Mouse (Mus musculus) neural tube, embryonic 13.5 days (tissue): ENCODE data around the gene Ankrd13d. TPM values are rescaled to one million over a fixed set of nuclear protein-coding genes. Genes with fewer than 3 reads are reported as not detected.
A peak's percentile ranks its signal among the peaks of the same experiment; 100 is the strongest.

Experiments
- ATAC-seq: fragments of 200-750 bp; cut with Nextera tagmentation; 2 replicates; pipeline ENCODE4 v1.8.0; 2017; ENCODE audit warnings: low read depth, mild to moderate bottlenecking, moderate TSS enrichment, moderate library complexity
- H3K27ac ChIP-seq: fragments of 300-500 bp; sonication (generic); replicated peaks from 2 replicates; pipeline ENCODE4 v1.5.1; 2015; ENCODE audit warnings: moderate library complexity, mild to moderate bottlenecking, inconsistent platforms
- H3K27me3 ChIP-seq: fragments of 300-500 bp; sonication (generic); 2 replicates; pipeline ENCODE4 v1.6.1; 2015; ENCODE audit warnings: mild to moderate bottlenecking, inconsistent platforms
- H3K36me3 ChIP-seq: fragments of 300-500 bp; sonication (generic); 2 replicates; pipeline ENCODE4 v1.6.1; 2015; ENCODE audit warnings: mild to moderate bottlenecking, inconsistent platforms
- H3K4me1 ChIP-seq: fragments of 300-500 bp; sonication (generic); replicated peaks from 2 replicates; pipeline ENCODE4 v1.6.1; 2015; ENCODE audit warnings: inconsistent platforms
- H3K4me2 ChIP-seq: fragments of 300-500 bp; sonication (generic); 2 replicates; pipeline ENCODE4 v1.6.1; 2015; ENCODE audit warnings: inconsistent platforms, mild to moderate bottlenecking, moderate library complexity
- H3K4me3 ChIP-seq: fragments of 300-500 bp; sonication (generic); 2 replicates; pipeline ENCODE4 v1.5.1; 2015; ENCODE audit warnings: mild to moderate bottlenecking, inconsistent platforms
- H3K9ac ChIP-seq: fragments of 300-500 bp; sonication (generic); 2 replicates; pipeline ENCODE4 v1.6.1; 2015; ENCODE audit warnings: moderate library complexity, mild to moderate bottlenecking, inconsistent platforms
- H3K9me3 ChIP-seq: fragments of 300-500 bp; sonication (generic); 2 replicates; pipeline ENCODE4 v1.6.1; 2016; ENCODE audit warnings: inconsistent platforms
- WGBS: fragments of 180-500 bp; shearing (Covaris S2); methylation state at CpG from one replicate; pipeline ENCODE4 v1.1.7; 2015; 5-methylcytosine and 5-hydroxymethylcytosine counted together
- polyA plus RNA-seq: library from polyadenylated mRNA; unstranded; fragments of >200 nt; fragmentation: Nextera tagmentation; extraction: Ambion mirVana; gene quantifications from 2 replicates; pipeline ENCODE4 v1.2.1, GENCODE M21; 2015

Ankrd13d gene
- polyA plus RNA-seq, result 29.8 and 33.1 TPM in 2 replicates

DNA sequence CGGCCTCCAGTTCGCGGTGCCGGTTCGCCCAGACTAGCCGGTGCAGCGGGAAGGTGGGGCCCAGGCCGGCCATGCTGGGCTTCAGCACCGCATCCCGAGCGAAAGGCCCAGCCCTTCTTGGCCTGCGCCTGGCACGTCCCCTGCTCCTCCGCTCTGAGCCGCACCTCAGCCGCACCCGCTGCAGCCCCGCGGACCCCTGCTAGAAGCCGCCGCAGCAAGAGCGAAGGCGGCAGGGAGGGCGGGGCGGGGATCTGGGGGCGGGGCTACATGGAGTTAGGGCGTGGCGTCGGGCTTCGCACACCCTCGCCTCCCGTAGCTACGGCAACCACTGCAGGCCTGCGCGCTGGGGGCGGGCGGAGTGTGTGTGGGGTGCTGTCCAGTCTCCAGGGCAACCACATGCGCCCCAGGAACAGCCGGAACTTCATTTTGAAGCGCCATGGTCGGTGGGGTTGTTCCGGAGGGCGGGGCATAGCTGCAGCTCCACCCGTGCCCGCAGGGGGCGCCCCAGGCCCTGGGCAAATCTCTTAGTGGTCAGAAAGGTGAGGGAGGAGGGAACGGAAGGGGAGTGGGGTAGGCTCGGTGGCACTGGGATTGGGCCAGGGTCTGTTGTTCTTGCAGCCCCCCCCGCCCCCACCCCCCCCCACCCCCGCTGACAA, at the start of gene Ankrd13d:
Ankrd13d (minus strand) TSS at position 240 of the 656 bp plus-strand sequence.
- peak; percentile 94 for ATAC-seq
- WGBS, result under 1% methylated on average over 49 of the region's 50 CpGs
- H3K4me3 ChIP-seq, result peak within 1 kb of the TSS; percentile 62
- H3K4me2 ChIP-seq, result peak within 1 kb of the TSS; percentile 74
- H3K36me3 ChIP-seq, result peaks cover 41% of the 10 kb centered on the region
- peaks cover 4% of the 10 kb centered on the region; the same call in 1 of the 2 replicates for H3K27me3 ChIP-seq
- no peaks in the 10 kb centered on the region for H3K9me3 ChIP-seq
- peaks cover 18% of the 10 kb centered on the region for H3K4me1 ChIP-seq
- peak within 1 kb of the TSS; percentile 87 for H3K9ac ChIP-seq
- peak within 1 kb of the TSS; percentile 70 for H3K27ac ChIP-seq

DNA sequence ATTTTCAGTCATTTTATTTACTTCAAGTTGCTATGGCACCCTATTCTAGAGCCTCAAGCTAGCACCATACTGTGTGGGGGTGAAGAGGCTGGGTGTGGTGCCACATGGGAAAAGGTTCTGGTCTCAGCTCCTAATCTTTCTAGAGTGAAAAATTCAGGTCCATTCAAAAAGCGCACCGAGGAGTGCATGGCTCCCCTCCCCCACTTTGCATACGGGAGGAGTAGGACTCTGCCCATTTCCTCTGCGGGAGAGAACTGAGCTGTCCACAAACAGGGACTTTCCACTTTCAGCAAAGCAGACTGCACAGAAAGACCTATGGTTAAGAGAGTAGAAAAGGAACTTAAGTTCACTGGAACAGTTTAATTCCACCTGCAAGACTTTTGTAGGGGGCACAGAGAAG, 49.7 kb upstream of the Ankrd13d start:
- Histone ChIP-seq H3K9me3 (no peaks in the 10 kb centered on the region), H3K27ac (peak overlapping the region; percentile 92), H3K4me1 (peaks cover 36% of the 10 kb centered on the region), H3K9ac (peak overlapping the region; percentile 83), H3K4me3 (peak overlapping the region; percentile 52), H3K27me3 (no peaks in the 10 kb centered on the region), H3K4me2 (peak overlapping the region; percentile 89), H3K36me3 (peaks cover 34% of the 10 kb centered on the region)
- ATAC-seq, result no peak
- WGBS, result 0% methylated on average over 4 of the region's 4 CpGs

DNA sequence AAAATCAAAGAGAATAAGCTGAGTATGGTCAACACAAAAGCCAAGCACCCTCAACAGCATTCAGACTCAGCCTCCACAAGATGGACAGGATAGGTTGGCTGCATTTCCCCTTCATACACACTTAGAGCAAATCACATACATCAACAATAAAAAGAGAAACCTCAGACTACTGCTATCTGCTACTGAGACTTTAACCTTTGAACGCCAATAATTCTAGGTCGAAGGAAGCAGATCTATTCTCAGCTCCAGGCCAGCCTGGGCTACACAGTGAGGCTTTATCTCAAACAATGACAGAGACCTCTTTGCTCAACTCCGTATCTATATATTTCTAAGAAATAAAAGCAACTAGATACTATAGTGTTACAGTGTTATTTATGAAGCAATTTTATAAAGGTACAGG, 48.3 kb upstream of the Ankrd13d start:
- no peak for ATAC-seq
- Histone ChIP-seq H3K9ac (no peak overlapping the region), H3K4me3 (no peak overlapping the region), H3K4me2 (peak overlapping the region; percentile 89; the same call in 1 of the 2 replicates), H3K27ac (no peak overlapping the region), H3K9me3 (no peaks in the 10 kb centered on the region), H3K36me3 (peaks cover 47% of the 10 kb centered on the region), H3K27me3 (no peaks in the 10 kb centered on the region), H3K4me1 (peaks cover 36% of the 10 kb centered on the region)
- WGBS, result 94% methylated on average over 3 of the region's 3 CpGs

DNA sequence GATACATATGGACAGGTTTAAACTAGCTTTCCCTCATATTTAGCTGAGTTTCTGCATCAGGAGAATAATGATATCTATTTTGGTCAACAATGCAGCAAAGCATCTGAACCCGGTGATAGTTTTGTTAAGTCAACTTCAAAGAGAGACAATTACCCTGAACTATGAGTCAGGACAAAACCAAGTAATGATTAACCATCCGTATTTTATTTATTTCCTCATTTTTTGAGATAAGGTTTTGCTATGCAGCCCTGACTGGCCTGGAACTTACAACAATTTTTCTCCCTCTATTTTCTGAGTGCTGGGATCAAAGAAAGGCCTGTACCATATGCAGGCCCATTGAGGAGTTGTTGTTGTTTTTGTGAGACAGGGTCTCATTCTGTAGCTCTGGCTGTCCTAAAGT, 47.7 kb upstream of the Ankrd13d start:
- peaks cover 54% of the 10 kb centered on the region for H3K36me3 ChIP-seq
- H3K9ac ChIP-seq, result no peak overlapping the region
- no peaks in the 10 kb centered on the region for H3K9me3 ChIP-seq
- ATAC-seq, result no peak
- WGBS, result 90% methylated on average over 2 of the region's 2 CpGs
- H3K4me2 ChIP-seq, result no peak overlapping the region
- peaks cover 36% of the 10 kb centered on the region for H3K4me1 ChIP-seq
- no peaks in the 10 kb centered on the region for H3K27me3 ChIP-seq
- no peak overlapping the region for H3K27ac ChIP-seq
- H3K4me3 ChIP-seq, result no peak overlapping the region

DNA sequence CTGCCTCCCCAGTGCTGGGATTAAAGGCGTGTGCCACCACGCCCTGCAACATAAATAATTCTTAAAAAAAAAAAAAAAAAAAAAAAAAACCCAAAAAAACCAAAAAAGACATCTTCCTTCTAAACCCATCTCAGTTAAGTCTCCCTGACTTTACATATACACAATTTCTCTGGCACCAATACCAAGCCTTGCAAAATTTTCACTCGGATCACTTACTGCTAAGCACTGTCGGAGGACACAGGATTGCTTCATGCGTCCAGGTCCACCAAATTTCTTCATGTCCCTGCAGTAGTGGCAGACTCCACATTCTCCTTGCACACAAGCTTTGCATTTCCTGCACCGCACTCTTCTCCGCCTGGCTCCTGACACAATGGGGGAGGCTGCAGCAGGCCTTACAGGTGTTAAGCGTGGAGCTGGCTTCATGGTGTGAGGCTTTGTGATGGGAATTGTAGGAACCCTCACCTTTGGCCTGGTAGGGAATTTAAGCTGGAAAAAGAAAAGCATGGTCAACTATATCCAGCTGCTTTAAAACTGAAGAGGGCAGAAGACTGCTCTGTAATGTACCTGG, 45.9 kb upstream of the Ankrd13d start:
- Histone ChIP-seq H3K36me3 (peaks cover 72% of the 10 kb centered on the region), H3K4me2 (no peak overlapping the region), H3K27ac (no peak overlapping the region), H3K9me3 (no peaks in the 10 kb centered on the region), H3K4me1 (peaks cover 25% of the 10 kb centered on the region), H3K27me3 (no peaks in the 10 kb centered on the region), H3K9ac (no peak overlapping the region), H3K4me3 (no peak overlapping the region)
- 93% methylated on average over 8 of the region's 8 CpGs for WGBS
- ATAC-seq, result no peak

DNA sequence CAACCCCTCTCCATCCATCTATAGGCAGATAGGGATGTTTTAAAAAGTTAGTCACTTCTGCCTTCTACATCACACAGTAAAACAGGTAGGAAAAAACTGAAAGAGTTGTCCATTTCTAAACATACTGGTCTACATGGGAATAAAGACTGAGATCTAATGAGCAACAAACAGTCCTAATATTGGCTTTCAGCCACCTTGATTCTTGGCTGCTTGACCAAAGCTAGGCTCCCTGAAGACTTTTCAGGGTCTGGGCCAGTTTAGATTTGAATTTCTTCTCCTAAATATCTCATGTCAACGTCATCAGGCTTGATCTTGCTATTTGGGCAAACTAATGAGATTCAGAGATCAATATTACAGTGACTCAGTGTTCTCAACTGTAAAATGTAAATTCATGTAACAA, 43.9 kb upstream of the Ankrd13d start:
- no peak for ATAC-seq
- no peak overlapping the region for H3K9ac ChIP-seq
- no peaks in the 10 kb centered on the region for H3K27me3 ChIP-seq
- no peak overlapping the region for H3K4me2 ChIP-seq
- 89% methylated on average over 1 of the region's 1 CpGs for WGBS
- no peak overlapping the region for H3K27ac ChIP-seq
- no peaks in the 10 kb centered on the region for H3K9me3 ChIP-seq
- peaks cover 10% of the 10 kb centered on the region for H3K4me1 ChIP-seq
- H3K4me3 ChIP-seq, result no peak overlapping the region
- H3K36me3 ChIP-seq, result peaks cover 91% of the 10 kb centered on the region

DNA sequence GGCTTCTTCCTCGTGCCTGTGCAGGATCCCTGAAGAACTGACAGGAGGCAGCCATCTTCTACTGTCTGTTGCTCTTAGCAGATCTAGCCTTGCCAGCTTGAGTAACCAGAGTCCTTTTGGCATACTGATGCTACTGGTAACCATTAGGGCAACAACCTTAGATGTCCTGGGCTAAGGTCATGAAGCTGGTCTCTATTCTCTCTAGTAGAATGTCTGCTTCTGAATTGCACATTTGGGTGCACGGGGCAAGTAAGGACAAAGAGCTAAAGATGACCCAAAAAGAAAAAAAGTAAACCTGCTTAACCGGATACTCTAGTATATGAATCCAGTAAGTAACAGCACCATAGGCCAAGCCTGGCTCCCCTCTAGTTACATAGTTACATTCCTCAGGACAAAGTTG, 43.2 kb upstream of the Ankrd13d start:
- WGBS, result 92% methylated on average over 3 of the region's 3 CpGs
- no peak overlapping the region for H3K27ac ChIP-seq
- no peak for ATAC-seq
- H3K9ac ChIP-seq, result no peak overlapping the region
- H3K4me1 ChIP-seq, result 0 out of 2 replicates have a peak, but pooled peaks cover 2% of the 10 kb centered on the region
- H3K27me3 ChIP-seq, result no peaks in the 10 kb centered on the region
- no peaks in the 10 kb centered on the region for H3K9me3 ChIP-seq
- H3K36me3 ChIP-seq, result peaks cover 94% of the 10 kb centered on the region
- H3K4me2 ChIP-seq, result no peak overlapping the region
- H3K4me3 ChIP-seq, result no peak overlapping the region

DNA sequence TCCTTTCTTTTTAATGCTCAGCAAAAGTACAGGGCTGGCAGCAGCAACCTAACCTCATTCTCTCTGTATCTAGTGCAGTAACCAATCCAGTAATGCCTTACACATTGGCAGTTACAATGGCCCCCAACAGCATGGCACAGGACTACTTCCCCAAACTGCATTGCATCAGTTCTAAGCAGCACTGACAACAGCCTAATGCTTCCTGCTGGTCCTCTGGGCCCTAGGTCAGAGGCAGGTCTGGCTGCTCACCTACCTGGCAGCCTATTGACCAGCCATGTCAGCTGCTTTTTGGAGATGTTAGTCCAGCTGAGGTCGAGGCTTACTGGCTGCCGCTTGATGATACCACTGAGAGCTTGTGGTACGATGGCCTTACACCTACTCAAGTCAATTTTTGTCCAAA, 39.2 kb upstream of the Ankrd13d start:
- H3K36me3 ChIP-seq, result peaks cover 98% of the 10 kb centered on the region
- 94% methylated on average over 3 of the region's 3 CpGs for WGBS
- no peak overlapping the region for H3K4me3 ChIP-seq
- no peaks in the 10 kb centered on the region for H3K27me3 ChIP-seq
- no peaks in the 10 kb centered on the region for H3K4me1 ChIP-seq
- H3K9ac ChIP-seq, result no peak overlapping the region
- H3K27ac ChIP-seq, result no peak overlapping the region
- ATAC-seq, result no peak
- H3K9me3 ChIP-seq, result no peaks in the 10 kb centered on the region
- no peak overlapping the region for H3K4me2 ChIP-seq

DNA sequence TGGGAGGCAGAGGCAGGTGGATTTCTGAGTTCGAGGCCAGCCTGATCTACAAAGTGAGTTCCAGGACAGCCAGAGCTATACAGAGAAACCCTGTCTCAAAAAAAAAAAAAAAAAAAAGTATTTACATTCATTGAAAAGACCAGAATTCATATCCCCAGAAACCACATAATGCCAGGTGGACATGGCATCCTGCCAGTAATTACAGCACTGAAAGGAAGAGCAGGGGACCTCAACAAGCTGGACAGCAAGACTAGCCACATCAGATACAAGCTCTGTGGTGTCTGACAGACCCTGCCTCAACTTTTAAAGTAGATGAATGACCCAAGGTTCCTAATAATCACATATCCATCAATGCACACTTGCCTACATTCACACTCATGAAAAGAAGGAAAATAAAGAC, 38.7 kb upstream of the Ankrd13d start:
- no peaks in the 10 kb centered on the region for H3K9me3 ChIP-seq
- ATAC-seq, result no peak
- peaks cover 98% of the 10 kb centered on the region for H3K36me3 ChIP-seq
- H3K4me3 ChIP-seq, result no peak overlapping the region
- no peak overlapping the region for H3K9ac ChIP-seq
- H3K4me2 ChIP-seq, result no peak overlapping the region
- H3K4me1 ChIP-seq, result no peaks in the 10 kb centered on the region
- WGBS, result 100% methylated on average over 1 of the region's 1 CpGs
- H3K27me3 ChIP-seq, result no peaks in the 10 kb centered on the region
- no peak overlapping the region for H3K27ac ChIP-seq

DNA sequence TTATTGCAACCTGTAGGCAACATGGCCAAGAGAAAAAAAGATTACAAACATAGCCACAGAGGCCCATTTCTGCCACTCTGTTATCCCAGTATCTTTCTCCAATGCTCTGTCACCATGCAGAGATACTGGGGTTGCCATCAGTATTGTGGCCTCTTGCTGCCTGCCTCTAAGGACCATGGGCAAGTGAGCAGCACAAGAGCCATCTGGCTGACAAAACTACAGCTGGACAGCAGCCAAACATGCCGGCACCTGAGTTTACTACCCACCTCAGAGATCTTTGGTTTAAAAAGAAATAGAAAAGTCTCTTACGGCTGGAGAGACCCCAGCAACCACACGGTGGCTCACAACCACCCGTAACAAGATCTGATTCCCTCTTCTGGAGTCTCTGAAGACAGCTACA, 36.3 kb upstream of the Ankrd13d start:
- 82% methylated on average over 4 of the region's 4 CpGs for WGBS

DNA sequence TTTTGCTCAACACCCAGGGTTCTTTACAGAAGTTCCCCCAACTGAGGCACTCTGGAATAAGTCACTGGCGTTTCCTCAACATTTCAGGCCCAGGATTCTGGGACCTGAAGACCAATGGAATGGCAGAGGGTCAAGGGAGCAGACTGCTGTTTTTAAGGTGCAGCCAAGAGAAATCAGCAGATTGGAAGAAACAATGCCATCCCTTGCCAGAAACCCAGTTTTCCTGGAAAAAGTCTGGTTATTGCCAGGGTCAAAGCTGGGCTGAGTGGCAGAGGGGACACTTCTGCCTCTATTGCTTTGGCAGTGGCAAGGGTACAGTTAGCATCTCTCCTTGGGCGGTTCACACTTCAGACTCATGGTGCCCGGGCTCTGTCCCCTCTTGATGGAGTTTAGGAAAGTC, 34.2 kb upstream of the Ankrd13d start:
- Histone ChIP-seq H3K9me3 (no peaks in the 10 kb centered on the region), H3K4me2 (no peak overlapping the region), H3K4me1 (no peaks in the 10 kb centered on the region), H3K4me3 (no peak overlapping the region), H3K9ac (no peak overlapping the region), H3K36me3 (peaks cover 75% of the 10 kb centered on the region), H3K27me3 (no peaks in the 10 kb centered on the region), H3K27ac (no peak overlapping the region)
- 93% methylated on average over 3 of the region's 3 CpGs for WGBS
- no peak for ATAC-seq

More for the DNA sequence above, 36.3 kb upstream of the Ankrd13d start:
- H3K4me3 ChIP-seq, result no peak overlapping the region
- H3K4me1 ChIP-seq, result no peaks in the 10 kb centered on the region
- no peak overlapping the region for H3K27ac ChIP-seq
- peaks cover 86% of the 10 kb centered on the region for H3K36me3 ChIP-seq
- H3K9me3 ChIP-seq, result no peaks in the 10 kb centered on the region
- no peaks in the 10 kb centered on the region for H3K27me3 ChIP-seq
- no peak overlapping the region for H3K9ac ChIP-seq
- no peak for ATAC-seq
- H3K4me2 ChIP-seq, result no peak overlapping the region

DNA sequence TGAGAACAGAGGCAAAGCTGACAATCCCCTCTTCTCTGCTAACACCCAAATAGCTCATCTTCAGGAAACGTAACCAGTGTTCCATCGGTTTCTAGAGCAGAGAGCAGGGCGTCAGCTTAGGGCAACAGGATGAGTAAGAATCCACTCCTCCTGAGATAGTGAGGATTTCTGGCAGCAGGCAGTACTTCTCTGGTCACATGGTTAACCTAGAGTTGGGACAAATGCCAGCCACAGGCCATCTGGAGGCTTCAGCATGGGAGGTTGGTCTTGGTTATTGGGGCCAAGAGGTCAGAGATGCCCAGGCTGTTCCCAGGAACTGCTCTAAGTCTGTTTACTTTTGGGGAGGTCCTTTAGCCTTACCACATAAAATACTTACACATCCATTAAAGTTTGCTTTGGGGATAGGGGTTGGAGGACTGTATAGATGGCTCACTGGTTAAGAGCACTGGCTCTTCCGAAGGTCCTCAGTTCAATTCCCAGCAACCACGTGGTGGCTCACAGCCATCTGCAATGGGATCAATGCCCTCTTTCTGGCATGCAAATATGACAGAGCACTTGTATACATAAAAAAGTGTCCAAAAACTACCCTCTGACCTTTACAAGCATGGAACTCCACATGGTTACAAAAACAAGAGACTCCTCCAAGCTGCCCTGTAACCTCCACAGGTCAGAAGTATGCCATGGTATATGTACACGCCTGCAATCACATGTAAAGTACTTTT, 32.4 kb upstream of the Ankrd13d start:
- no peak overlapping the region for H3K27ac ChIP-seq
- H3K36me3 ChIP-seq, result peaks cover 58% of the 10 kb centered on the region
- WGBS, result 80% methylated on average over 6 of the region's 6 CpGs
- no peaks in the 10 kb centered on the region for H3K4me1 ChIP-seq
- no peak overlapping the region for H3K4me2 ChIP-seq
- H3K27me3 ChIP-seq, result no peaks in the 10 kb centered on the region
- ATAC-seq, result no peak
- H3K9ac ChIP-seq, result no peak overlapping the region
- no peak overlapping the region for H3K4me3 ChIP-seq
- H3K9me3 ChIP-seq, result no peaks in the 10 kb centered on the region
